Mouse (Mus musculus) erythroid progenitor cell, adult 5-6 weeks (primary cell): Measurements from ENCODE around the gene Ada. TPM values are rescaled to one million over a fixed set of nuclear protein-coding genes. Genes with fewer than 3 reads are reported as not detected.
A peak's percentile ranks its signal among the peaks of the same experiment; 100 is the strongest.

ENCODE experiments used
- ATAC-seq: replicated peaks from 2 replicates; pipeline ENCODE4 v1.8.0; 2016; ENCODE audit warnings: moderate number of reproducible peaks, mild to moderate bottlenecking, moderate TSS enrichment, inconsistent platforms; ENCODE audit not compliant: poor library complexity, low FRiP score, severe bottlenecking
- total RNA-seq, 2 experiments: library from RNA; stranded (forward) in 1 of 2; stranded (reverse) in 1 of 2; fragments of 150-400 nt in 1 of 2; fragments of 186-747, 209-891 nt in 1 of 2; gene quantifications; 2 replicates each; pipeline versions ENCODE4 v1.2.3 to v1.2.4; 2015 to 2017; ENCODE audit warnings: low replicate concordance in 2 of 2

The Ada gene
- total RNA-seq, 2 experiments from 2014 or later, result 0.98 to 6.3 TPM

GRCm38 (mm10) chr2:163735980-163736379 is 14.1 kb downstream of the Ada start:
- ATAC-seq, result no peak

GRCm38 (mm10) chr2:163735163-163735562 is 14.9 kb downstream of the Ada start:
- ATAC-seq, result no peak

GRCm38 (mm10) chr2:163732021-163732420 is 18.0 kb downstream of the Ada start:
- ATAC-seq, result no peak

- ATAC-seq, result no peak
Measured at GRCm38 (mm10) chr2:163728300-163728699, 21.7 kb downstream of the Ada start.

- no peak for ATAC-seq
Measured at GRCm38 (mm10) chr2:163726766-163727393, 23.2 kb downstream of the Ada start.

GRCm38 (mm10) chr2:163722550-163722949 is 27.5 kb downstream of the Ada start:
- no peak for ATAC-seq

- no peak for ATAC-seq
Measured at GRCm38 (mm10) chr2:163719616-163720015, 30.4 kb downstream of the Ada start.

- peak; percentile 84 for ATAC-seq
Measured at GRCm38 (mm10) chr2:163718951-163719603, 31.0 kb downstream of the Ada start.

- ATAC-seq, result no peak
Measured at GRCm38 (mm10) chr2:163718526-163718925, 31.5 kb downstream of the Ada start.

- ATAC-seq, result no peak
Measured at GRCm38 (mm10) chr2:163716853-163717252, 33.2 kb downstream of the Ada start.

GRCm38 (mm10) chr2:163716448-163716847 is 33.6 kb downstream of the Ada start:
- ATAC-seq, result no peak

GRCm38 (mm10) chr2:163713340-163713739 is 36.7 kb downstream of the Ada start:
- ATAC-seq, result no peak

GRCm38 (mm10) chr2:163712874-163713273 is 37.2 kb downstream of the Ada start:
- no peak for ATAC-seq

- ATAC-seq, result no peak
Measured at GRCm38 (mm10) chr2:163712473-163712872, 37.6 kb downstream of the Ada start.

- no peak for ATAC-seq
Measured at GRCm38 (mm10) chr2:163711368-163711868, 38.6 kb downstream of the Ada start.

- no peak for ATAC-seq
Measured at GRCm38 (mm10) chr2:163710606-163711159, 39.4 kb downstream of the Ada start.

- no peak for ATAC-seq
Measured at GRCm38 (mm10) chr2:163710000-163710399, 40.0 kb downstream of the Ada start.

GRCm38 (mm10) chr2:163708763-163709250 is 41.2 kb downstream of the Ada start:
- ATAC-seq, result no peak

GRCm38 (mm10) chr2:163708321-163708720 is 41.7 kb downstream of the Ada start:
- ATAC-seq, result no peak

- ATAC-seq, result no peak
Measured at GRCm38 (mm10) chr2:163703599-163704260, 46.3 kb downstream of the Ada start.
